Mouse (Mus musculus) erythroblast, embryonic 14.5 days (primary cell): ENCODE data around the gene Apbb2.

Experiments used
- GATA1 ChIP-seq: IDR thresholded peaks from 2 replicates; pipeline ENCODE4 v1.6.1; 2012; ENCODE audit warnings: low read length, inconsistent platforms, mixed read lengths
- TAL1 ChIP-seq: IDR thresholded peaks from 3 replicates; pipeline ENCODE4 v1.6.1; 2012; ENCODE audit warnings: low read length, inconsistent platforms, mixed read lengths

DNA sequence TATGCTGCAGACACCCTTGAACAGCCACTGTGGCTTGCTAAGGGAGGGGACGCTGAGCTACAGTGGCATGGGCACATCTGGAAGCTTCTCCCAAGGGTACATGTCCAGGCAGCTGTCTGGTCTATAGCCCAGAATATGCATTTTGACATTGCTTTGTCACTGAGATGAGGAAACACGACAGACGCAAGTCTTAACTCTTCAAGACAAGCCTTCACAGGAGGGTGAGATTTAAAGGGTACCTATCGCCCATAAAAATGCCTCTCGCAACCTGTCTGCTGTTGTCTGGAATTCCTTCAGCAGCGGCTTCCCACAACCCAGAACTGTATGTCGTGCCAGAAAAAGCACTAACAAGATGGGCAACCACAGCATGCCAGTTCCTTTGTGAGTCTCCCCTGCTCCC is 60.5 kb downstream of the Apbb2 start:
- TF ChIP-seq GATA1 (no peak), TAL1 (no peak)
